Mouse (Mus musculus) megakaryocyte, embryonic 14.5 days (primary cell): Measurements from ENCODE around the gene Gm37240.

Source experiments
- FLI1 ChIP-seq: IDR thresholded peaks from 2 replicates; pipeline ENCODE4 v1.6.1; 2012; ENCODE audit warnings: low read length, inconsistent platforms, mixed read lengths
- GATA1 ChIP-seq: IDR thresholded peaks from 3 replicates; pipeline ENCODE4 v1.6.1; 2012; ENCODE audit warnings: mixed read lengths, low read length, inconsistent platforms, borderline replicate concordance

GRCm38 (mm10) chr3:85619345-85619744, 268.0 kb downstream of the Gm37240 start:
- TF ChIP-seq GATA1: no peak
- no peak for TF ChIP-seq FLI1
